Mouse (Mus musculus) liver, embryonic 14.5 days (tissue): Measurements from ENCODE around the gene Nt5e.

Experiments used
- CTCF ChIP-seq: IDR thresholded peaks from 2 replicates; pipeline ENCODE4 v1.5.1; 2016; ENCODE audit warnings: antibody characterized with exemption, low read depth, control low read depth
- EP300 ChIP-seq: IDR thresholded peaks from 2 replicates; pipeline ENCODE4 v1.6.1; 2016; ENCODE audit warnings: antibody characterized with exemption, low read depth

GRCm38 (mm10) chr9:88359140-88359539 lies 32.1 kb downstream of the Nt5e start:
- TF ChIP-seq CTCF (no peak), EP300 (no peak)
